Mouse (Mus musculus) hindbrain, embryonic 13.5 days (tissue): ENCODE data around the gene Snrnp35. TPM values are rescaled to one million over a fixed set of nuclear protein-coding genes. Genes with fewer than 3 reads are reported as not detected.
"Not testable (repeated sequence)": the region's sequence is repeated elsewhere in the genome, so short reads cannot be mapped to it uniquely, and the experiment has no call there.

Source experiments
- ATAC-seq: fragments of 200-750 bp; cut with Nextera tagmentation; 2 replicates; pipeline ENCODE4 v1.8.0; 2017; ENCODE audit warnings: moderate TSS enrichment; ENCODE audit not compliant: low FRiP score
- H3K27ac ChIP-seq: fragments of 300-500 bp; sonication (generic); 2 replicates; pipeline ENCODE4 v1.5.1; 2015; ENCODE audit warnings: inconsistent platforms, mild to moderate bottlenecking, moderate library complexity
- H3K27me3 ChIP-seq: fragments of 300-500 bp; sonication (generic); 2 replicates; pipeline ENCODE4 v1.6.1; 2015; ENCODE audit warnings: mild to moderate bottlenecking, inconsistent platforms
- H3K36me3 ChIP-seq: fragments of 300-500 bp; sonication (generic); 2 replicates; pipeline ENCODE4 v1.6.1; 2015; ENCODE audit warnings: mild to moderate bottlenecking, inconsistent platforms
- H3K4me1 ChIP-seq: fragments of 300-500 bp; sonication (generic); replicated peaks from 2 replicates; pipeline ENCODE4 v1.6.1; 2015; ENCODE audit warnings: inconsistent platforms
- H3K4me2 ChIP-seq: fragments of 300-500 bp; sonication (generic); 2 replicates; pipeline ENCODE4 v1.6.1; 2015; ENCODE audit warnings: inconsistent platforms, mild to moderate bottlenecking, moderate library complexity
- H3K4me3 ChIP-seq: fragments of 300-500 bp; sonication (generic); 2 replicates; pipeline ENCODE4 v1.5.1; 2015; ENCODE audit warnings: mild to moderate bottlenecking, inconsistent platforms
- H3K9ac ChIP-seq: fragments of 300-500 bp; sonication (generic); 2 replicates; pipeline ENCODE4 v1.6.1; 2015; ENCODE audit warnings: mild to moderate bottlenecking, inconsistent platforms
- H3K9me3 ChIP-seq: fragments of 300-500 bp; sonication (generic); 2 replicates; pipeline ENCODE4 v1.6.1; 2016; ENCODE audit warnings: inconsistent platforms
- WGBS: fragments of 180-500 bp; shearing (Covaris S2); methylation state at CpG from one replicate; pipeline ENCODE4 v1.1.7; 2015; 5-methylcytosine and 5-hydroxymethylcytosine counted together
- polyA plus RNA-seq: library from polyadenylated mRNA; unstranded; fragments of >200 nt; fragmentation: Nextera tagmentation; extraction: Ambion mirVana; gene quantifications from 2 replicates; pipeline ENCODE4 v1.2.1, GENCODE M21; 2015

The Snrnp35 gene
- polyA plus RNA-seq, 1 experiment from 2014 or later = 22.5 TPM

- H3K36me3 ChIP-seq = peaks cover 58% of the 10 kb centered on the region
- H3K9ac ChIP-seq = no peak overlapping the region
- WGBS = 95% methylated on average over 11 of the region's 11 CpGs
- H3K4me3 ChIP-seq = no peak overlapping the region
- H3K27ac ChIP-seq = no peak overlapping the region
- no peaks in the 10 kb centered on the region for H3K9me3 ChIP-seq
- H3K27me3 ChIP-seq = no peaks in the 10 kb centered on the region
- no peak for ATAC-seq
- peaks cover 11% of the 10 kb centered on the region for H3K4me1 ChIP-seq
- no peak overlapping the region for H3K4me2 ChIP-seq
These were observed 10.5 kb downstream of the Snrnp35 start for GRCm38 (mm10) chr5:124493455-124493854.

GRCm38 (mm10) chr5:124495547-124495946 lies 12.6 kb downstream of the Snrnp35 start:
- Histone ChIP-seq H3K27me3 (no peaks in the 10 kb centered on the region), H3K4me2 (no peak overlapping the region), H3K4me1 (peaks cover 15% of the 10 kb centered on the region), H3K9me3 (no peaks in the 10 kb centered on the region), H3K27ac (no peak overlapping the region), H3K36me3 (peaks cover 51% of the 10 kb centered on the region), H3K4me3 (no peak overlapping the region), H3K9ac (peak overlapping the region; percentile 30; the same call in 1 of the 2 replicates)
- no peak for ATAC-seq
- WGBS = 35% methylated on average over 7 of the region's 7 CpGs

- 75% methylated on average over 15 of the region's 15 CpGs for WGBS
- no peak for ATAC-seq
- H3K9me3 ChIP-seq = no peaks in the 10 kb centered on the region
- peaks cover 51% of the 10 kb centered on the region for H3K36me3 ChIP-seq
- H3K4me1 ChIP-seq = peaks cover 15% of the 10 kb centered on the region
- H3K4me2 ChIP-seq = no peak overlapping the region
- no peak overlapping the region for H3K4me3 ChIP-seq
- no peaks in the 10 kb centered on the region for H3K27me3 ChIP-seq
- H3K27ac ChIP-seq = no peak overlapping the region
- peak overlapping the region; percentile 29; the same call in 1 of the 2 replicates for H3K9ac ChIP-seq
These were observed 13.9 kb downstream of the Snrnp35 start for GRCm38 (mm10) chr5:124496614-124497514.

- peaks cover 46% of the 10 kb centered on the region for H3K36me3 ChIP-seq
- no peaks in the 10 kb centered on the region for H3K27me3 ChIP-seq
- no peak for ATAC-seq
- no peak overlapping the region for H3K4me2 ChIP-seq
- WGBS = 76% methylated on average over 9 of the region's 9 CpGs
- H3K9me3 ChIP-seq = no peaks in the 10 kb centered on the region
- H3K4me3 ChIP-seq = no peak overlapping the region
- no peak overlapping the region for H3K9ac ChIP-seq
- peaks cover 15% of the 10 kb centered on the region for H3K4me1 ChIP-seq
- no peak overlapping the region for H3K27ac ChIP-seq
These were observed 15.4 kb downstream of the Snrnp35 start for GRCm38 (mm10) chr5:124498221-124498876.

GRCm38 (mm10) chr5:124499001-124499400 lies 16.1 kb downstream of the Snrnp35 start:
- Histone ChIP-seq H3K4me3 (no peak overlapping the region), H3K27ac (no peak overlapping the region), H3K9me3 (no peaks in the 10 kb centered on the region), H3K4me1 (peaks cover 15% of the 10 kb centered on the region), H3K9ac (no peak overlapping the region), H3K4me2 (no peak overlapping the region), H3K36me3 (peaks cover 40% of the 10 kb centered on the region), H3K27me3 (no peaks in the 10 kb centered on the region)
- ATAC-seq = no peak
- 15% methylated on average over 5 of the region's 5 CpGs for WGBS

GRCm38 (mm10) chr5:124500037-124500436 lies 17.1 kb downstream of the Snrnp35 start:
- H3K4me1 ChIP-seq = peaks cover 15% of the 10 kb centered on the region
- 78% methylated on average over 4 of the region's 4 CpGs for WGBS
- H3K9me3 ChIP-seq, ATAC-seq, H3K27ac ChIP-seq, H3K9ac ChIP-seq, H3K4me3 ChIP-seq, H3K27me3 ChIP-seq, H3K4me2 ChIP-seq: not testable (repeated sequence)
- peaks cover 46% of the 10 kb centered on the region for H3K36me3 ChIP-seq

GRCm38 (mm10) chr5:124500573-124500972 lies 17.6 kb downstream of the Snrnp35 start:
- Histone ChIP-seq H3K27ac (no peak overlapping the region), H3K4me3 (no peak overlapping the region), H3K9ac (no peak overlapping the region), H3K36me3 (peaks cover 43% of the 10 kb centered on the region), H3K4me2 (no peak overlapping the region), H3K27me3 (no peaks in the 10 kb centered on the region), H3K9me3 (no peaks in the 10 kb centered on the region), H3K4me1 (peaks cover 11% of the 10 kb centered on the region)
- WGBS = 91% methylated on average over 3 of the region's 3 CpGs
- no peak for ATAC-seq

GRCm38 (mm10) chr5:124501541-124501940 lies 18.6 kb downstream of the Snrnp35 start:
- 93% methylated on average over 10 of the region's 10 CpGs for WGBS
- Histone ChIP-seq H3K4me3 (no peak overlapping the region), H3K27me3 (no peaks in the 10 kb centered on the region), H3K9me3 (no peaks in the 10 kb centered on the region), H3K4me2 (no peak overlapping the region), H3K9ac (no peak overlapping the region), H3K4me1 (0 out of 2 replicates have a peak, but pooled peaks cover 4% of the 10 kb centered on the region), H3K27ac (no peak overlapping the region), H3K36me3 (peaks cover 39% of the 10 kb centered on the region)
- no peak for ATAC-seq

- H3K27me3 ChIP-seq = no peaks in the 10 kb centered on the region
- peaks cover 11% of the 10 kb centered on the region; the same call in 1 of the 2 replicates for H3K4me1 ChIP-seq
- 70% methylated on average over 14 of the region's 14 CpGs for WGBS
- no peak overlapping the region for H3K4me2 ChIP-seq
- no peak overlapping the region for H3K9ac ChIP-seq
- no peak overlapping the region for H3K4me3 ChIP-seq
- H3K9me3 ChIP-seq = no peaks in the 10 kb centered on the region
- H3K27ac ChIP-seq = no peak overlapping the region
- no peak for ATAC-seq
- H3K36me3 ChIP-seq = peaks cover 32% of the 10 kb centered on the region
These were observed 20.8 kb downstream of the Snrnp35 start for GRCm38 (mm10) chr5:124503742-124504141.

GRCm38 (mm10) chr5:124505235-124505634 lies 22.3 kb downstream of the Snrnp35 start:
- peaks cover 32% of the 10 kb centered on the region for H3K36me3 ChIP-seq
- H3K9ac ChIP-seq = no peak overlapping the region
- 95% methylated on average over 4 of the region's 4 CpGs for WGBS
- H3K27ac ChIP-seq = no peak overlapping the region
- H3K27me3 ChIP-seq = no peaks in the 10 kb centered on the region
- peaks cover 7% of the 10 kb centered on the region; the same call in 1 of the 2 replicates for H3K4me1 ChIP-seq
- ATAC-seq = no peak
- H3K4me2 ChIP-seq = no peak overlapping the region
- H3K9me3 ChIP-seq = no peaks in the 10 kb centered on the region
- H3K4me3 ChIP-seq = no peak overlapping the region

- Histone ChIP-seq H3K9me3 (no peaks in the 10 kb centered on the region), H3K36me3 (peaks cover 22% of the 10 kb centered on the region), H3K4me3 (no peak overlapping the region), H3K4me2 (no peak overlapping the region), H3K9ac (no peak overlapping the region), H3K4me1 (peaks cover 7% of the 10 kb centered on the region; the same call in 1 of the 2 replicates), H3K27ac (no peak overlapping the region), H3K27me3 (no peaks in the 10 kb centered on the region)
- no peak for ATAC-seq
- WGBS = 80% methylated on average over 10 of the region's 10 CpGs
These were observed 23.9 kb downstream of the Snrnp35 start for GRCm38 (mm10) chr5:124506731-124507359.

- Histone ChIP-seq H3K4me2 (no peak overlapping the region), H3K4me3 (no peak overlapping the region), H3K27ac (no peak overlapping the region), H3K9ac (no peak overlapping the region), H3K9me3 (no peaks in the 10 kb centered on the region), H3K36me3 (peaks cover 23% of the 10 kb centered on the region), H3K27me3 (no peaks in the 10 kb centered on the region), H3K4me1 (peaks cover 7% of the 10 kb centered on the region; the same call in 1 of the 2 replicates)
- no peak for ATAC-seq
- WGBS = 90% methylated on average over 6 of the region's 6 CpGs
These were observed 26.3 kb downstream of the Snrnp35 start for GRCm38 (mm10) chr5:124509200-124509599.
